Mouse (Mus musculus): Measurements from ENCODE around the gene Olfr168. TPM values are rescaled to one million over a fixed set of nuclear protein-coding genes. Genes with fewer than 3 reads are reported as not detected.
"Not testable (repeated sequence)": the region's sequence is repeated elsewhere in the genome, so short reads cannot be mapped to it uniquely, and the experiment has no call there.

Olfr168 gene
- polyA plus RNA-seq (2012; rRNA removed) = not detected in 2 replicates

GRCm38 (mm10) chr16:19535455-19535854 lies at the start of gene Olfr168:
TSS of gene Olfr168 (minus strand) at chr16:19535555.
- no peak for TF ChIP-seq POLR2A (IDR thresholded peaks at IDR 0.05; ENCODE audit: borderline replicate concordance, extremely low read depth, low read depth, low read length)
- no peak for TF ChIP-seq CTCF (IDR thresholded peaks at IDR 0.05; ENCODE audit: insufficient read depth, low read length)
- H3K4me1 ChIP-seq (ENCODE audit: control insufficient read depth, insufficient read depth, low read length) = no peaks in the 10 kb centered on the region
- H3K4me3 ChIP-seq (replicated peaks; ENCODE audit: extremely low read depth, low read depth, low read length) = no peak within 1 kb of the TSS
- no peak for DNase-seq

GRCm38 (mm10) chr16:19571709-19572108 lies 36.4 kb upstream of the Olfr168 start, which contains the start of gene Olfr169:
TSS of gene Olfr169 (minus strand) at chr16:19571809.
- not testable (repeated sequence) for H3K4me3 ChIP-seq (replicated peaks; ENCODE audit: extremely low read depth, low read depth, low read length); H3K4me1 ChIP-seq (ENCODE audit: control insufficient read depth, insufficient read depth, low read length); DNase-seq
- WGBS = 94% methylated on average over 2 of the region's 2 CpGs

- not testable (repeated sequence) for H3K4me1 ChIP-seq (ENCODE audit: control insufficient read depth, insufficient read depth, low read length); DNase-seq; H3K4me3 ChIP-seq (replicated peaks; ENCODE audit: extremely low read depth, low read depth, low read length)
- WGBS = 76% methylated on average over 7 of the region's 7 CpGs
Observed at GRCm38 (mm10) chr16:19553429-19553828, 18.1 kb upstream of the Olfr168 start.

- H3K4me3 ChIP-seq (replicated peaks; ENCODE audit: extremely low read depth, low read depth, low read length); H3K4me1 ChIP-seq (ENCODE audit: control insufficient read depth, insufficient read depth, low read length); DNase-seq: not testable (repeated sequence)
- 79% methylated on average over 3 of the region's 3 CpGs for WGBS
Observed at GRCm38 (mm10) chr16:19552246-19552645, 16.9 kb upstream of the Olfr168 start.

GRCm38 (mm10) chr16:19522166-19522565 lies 13.2 kb downstream of the Olfr168 start, which contains the start of gene Olfr167:
TSS of gene Olfr167 (minus strand) at chr16:19522266.
- no peak for DNase-seq
- H3K4me3 ChIP-seq (replicated peaks; ENCODE audit: extremely low read depth, low read depth, low read length) = no peak within 1 kb of the TSS
- 87% methylated on average over 2 of the region's 2 CpGs for WGBS
- TF ChIP-seq CTCF (IDR thresholded peaks at IDR 0.05; ENCODE audit: insufficient read depth, low read length) (no peak), POLR2A (IDR thresholded peaks at IDR 0.05; ENCODE audit: borderline replicate concordance, extremely low read depth, low read depth, low read length) (no peak)
- H3K4me1 ChIP-seq (ENCODE audit: control insufficient read depth, insufficient read depth, low read length) = no peaks in the 10 kb centered on the region

GRCm38 (mm10) chr16:19483394-19483793 lies 52.0 kb downstream of the Olfr168 start, which contains the start of gene Olfr166:
TSS of gene Olfr166 (plus strand) at chr16:19483694.
- no peak within 1 kb of the TSS for H3K4me3 ChIP-seq (replicated peaks; ENCODE audit: extremely low read depth, low read depth, low read length)
- no peak for DNase-seq
- TF ChIP-seq POLR2A (IDR thresholded peaks at IDR 0.05; ENCODE audit: borderline replicate concordance, extremely low read depth, low read depth, low read length) (no peak), CTCF (IDR thresholded peaks at IDR 0.05; ENCODE audit: insufficient read depth, low read length) (no peak)
- no peaks in the 10 kb centered on the region for H3K4me1 ChIP-seq (ENCODE audit: control insufficient read depth, insufficient read depth, low read length)

Other genes with a start within 250 kb of the Olfr168 start
- gene Olfr164, start 221.5 kb downstream of the Olfr168 start, polyA plus RNA-seq (2012; rRNA removed) = not detected in 2 replicates
- gene Olfr165, start 112.4 kb downstream of the Olfr168 start, polyA plus RNA-seq (2012; rRNA removed) = not detected in 2 replicates
- gene Olfr166, start 51.9 kb downstream of the Olfr168 start, polyA plus RNA-seq (2012; rRNA removed) = not detected in 2 replicates
- gene Olfr167, start 13.3 kb downstream of the Olfr168 start, polyA plus RNA-seq (2012; rRNA removed) = not detected in 2 replicates
- not detected in 2 replicates for gene Olfr169, start 36.3 kb upstream of the Olfr168 start, polyA plus RNA-seq (2012; rRNA removed)
- 0.20 TPM in 1 of 2 replicates, not detected in the other for gene Olfr170, start 76.3 kb upstream of the Olfr168 start, polyA plus RNA-seq (2012; rRNA removed)
- 0.20 and 0.37 TPM in 2 replicates for gene Olfr171, start 94.4 kb upstream of the Olfr168 start, polyA plus RNA-seq (2012; rRNA removed)
- 61.4 and 94.6 TPM in 2 replicates for gene Lamp3, start 170.8 kb upstream of the Olfr168 start, polyA plus RNA-seq (2012; rRNA removed)
- gene B3gnt5, start 224.7 kb upstream of the Olfr168 start, polyA plus RNA-seq (2012; rRNA removed) = 1.0 and 1.5 TPM in 2 replicates

Data from lung, adult 2 months (tissue).